Mouse (Mus musculus) cerebellum, adult 11-12 months (tissue): ENCODE data around the gene Phldb2.

Source experiments
- DNase-seq: peaks from one replicate; pipeline ENCODE4 v3.0.0; 2022

Gene Phldb2

GRCm38 (mm10) chr16:45789311-45789710, 164.1 kb downstream of the Phldb2 start:
- DNase-seq: no peak

DNA sequence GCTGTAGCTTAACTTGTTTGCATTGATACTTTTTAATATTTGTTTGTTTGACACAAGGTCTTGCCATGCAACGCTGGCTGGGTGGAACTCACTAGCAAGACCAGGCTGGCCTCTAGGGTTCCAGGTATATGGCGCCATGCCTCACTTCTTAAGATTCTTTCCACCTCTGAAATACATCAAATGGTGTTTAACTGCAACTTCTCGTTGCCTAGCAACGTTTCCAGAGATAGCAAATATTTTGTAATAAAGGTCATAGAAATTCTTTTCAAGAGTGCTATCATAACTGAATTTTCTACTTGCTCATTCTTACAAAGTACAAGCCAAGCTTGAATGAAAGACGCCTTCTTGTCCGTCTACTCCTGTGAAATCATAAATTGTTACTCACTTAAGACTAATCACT, 165.7 kb downstream of the Phldb2 start:
- no peak for DNase-seq

- no peak for DNase-seq
Measured at GRCm38 (mm10) chr16:45786639-45787038, 166.8 kb downstream of the Phldb2 start.

GRCm38 (mm10) chr16:45780001-45780400, 173.4 kb downstream of the Phldb2 start:
- no peak for DNase-seq

DNA sequence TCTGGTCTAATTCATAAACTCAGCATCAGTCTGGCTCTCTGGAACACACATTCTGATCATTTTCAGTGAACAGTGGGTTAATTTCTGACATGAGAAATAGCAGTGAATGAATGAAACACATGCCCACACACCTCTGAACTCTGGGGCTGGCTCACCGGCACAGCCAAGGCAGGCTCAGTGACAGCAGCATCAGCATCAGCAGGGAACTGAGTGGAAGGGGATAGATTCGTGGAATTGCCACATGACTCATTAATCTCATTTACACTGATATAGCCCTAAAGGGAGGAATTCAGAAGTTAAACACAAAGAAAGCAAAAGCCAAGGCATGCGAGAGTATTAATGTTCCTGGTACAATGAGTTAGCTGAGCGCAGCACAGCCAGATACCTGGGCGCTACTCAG, 178.6 kb downstream of the Phldb2 start:
- DNase-seq: no peak

DNA sequence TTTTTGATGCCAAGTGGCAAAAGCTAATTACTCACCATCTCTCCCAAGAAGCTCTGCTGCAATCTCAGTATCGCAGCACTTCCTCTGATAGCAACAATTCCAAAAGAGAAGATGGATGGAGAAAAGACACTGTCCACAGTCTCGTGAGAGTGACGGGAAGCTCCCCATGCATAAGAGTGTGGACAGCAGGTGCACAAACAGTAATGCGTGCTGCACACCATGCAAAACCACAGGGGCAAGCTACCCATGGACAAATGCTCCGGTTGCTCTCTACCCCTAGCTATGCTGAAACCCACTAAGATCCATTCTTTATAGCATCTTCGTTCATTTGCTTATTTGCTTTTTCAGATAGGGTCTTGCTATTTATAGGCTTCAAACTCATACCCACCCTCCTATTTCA, 182.5 kb downstream of the Phldb2 start:
- no peak for DNase-seq

DNA sequence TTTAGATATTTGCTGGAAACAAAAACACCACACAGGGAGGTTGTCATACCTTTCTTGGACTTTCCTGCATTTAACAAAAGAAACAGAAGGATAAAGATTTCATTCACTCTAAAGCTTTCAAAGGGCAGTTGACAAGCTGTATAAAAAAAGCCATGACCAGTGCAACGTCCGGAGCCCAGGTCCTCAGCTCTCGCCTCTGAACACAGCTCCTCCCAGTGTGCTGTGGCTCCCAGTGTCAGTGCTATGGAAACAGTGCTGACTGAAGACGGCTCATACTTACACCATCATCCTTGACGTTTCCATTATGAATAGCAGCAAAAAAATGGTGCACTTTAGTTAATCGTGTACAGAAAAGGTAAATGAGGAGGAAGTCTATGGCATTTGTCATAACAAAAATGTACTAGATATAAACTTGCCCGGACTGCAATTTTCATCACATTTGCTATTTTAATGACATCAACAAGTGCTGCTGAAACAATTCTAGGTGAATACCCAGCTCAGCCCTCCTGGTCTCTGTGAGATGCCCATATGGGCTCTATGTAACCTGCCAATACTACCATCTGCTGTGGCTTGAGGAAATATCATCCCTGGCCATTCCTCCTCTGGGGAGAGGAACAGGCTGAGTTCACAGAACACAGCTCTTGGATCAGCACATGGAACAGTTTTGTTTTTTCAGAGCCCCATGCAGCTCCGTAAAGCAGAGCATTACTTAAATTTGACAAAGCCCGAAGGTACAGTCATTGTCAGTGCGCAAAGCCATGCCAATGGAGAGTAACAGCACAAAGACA, 185.4 kb downstream of the Phldb2 start:
- DNase-seq: peak; percentile 92

DNA sequence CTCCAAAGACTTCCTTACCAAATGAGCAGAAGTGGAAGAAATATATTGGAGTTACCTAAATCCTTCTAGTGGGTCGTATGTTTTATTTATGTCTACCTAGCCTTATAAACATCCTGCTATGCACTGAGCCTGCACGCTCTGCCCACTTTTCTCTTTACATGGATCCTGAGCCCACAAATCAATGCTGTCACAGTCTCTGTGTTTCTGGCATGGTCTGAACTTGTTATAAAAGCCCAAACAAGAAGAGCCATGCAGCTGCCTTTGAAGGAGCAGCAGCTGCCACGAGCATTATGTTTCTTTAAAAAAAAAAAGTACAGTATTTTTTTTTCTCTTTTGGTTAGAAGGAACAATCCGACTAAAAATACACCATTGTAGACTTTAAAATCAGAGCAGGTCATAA, 186.0 kb downstream of the Phldb2 start:
- DNase-seq: no peak

DNA sequence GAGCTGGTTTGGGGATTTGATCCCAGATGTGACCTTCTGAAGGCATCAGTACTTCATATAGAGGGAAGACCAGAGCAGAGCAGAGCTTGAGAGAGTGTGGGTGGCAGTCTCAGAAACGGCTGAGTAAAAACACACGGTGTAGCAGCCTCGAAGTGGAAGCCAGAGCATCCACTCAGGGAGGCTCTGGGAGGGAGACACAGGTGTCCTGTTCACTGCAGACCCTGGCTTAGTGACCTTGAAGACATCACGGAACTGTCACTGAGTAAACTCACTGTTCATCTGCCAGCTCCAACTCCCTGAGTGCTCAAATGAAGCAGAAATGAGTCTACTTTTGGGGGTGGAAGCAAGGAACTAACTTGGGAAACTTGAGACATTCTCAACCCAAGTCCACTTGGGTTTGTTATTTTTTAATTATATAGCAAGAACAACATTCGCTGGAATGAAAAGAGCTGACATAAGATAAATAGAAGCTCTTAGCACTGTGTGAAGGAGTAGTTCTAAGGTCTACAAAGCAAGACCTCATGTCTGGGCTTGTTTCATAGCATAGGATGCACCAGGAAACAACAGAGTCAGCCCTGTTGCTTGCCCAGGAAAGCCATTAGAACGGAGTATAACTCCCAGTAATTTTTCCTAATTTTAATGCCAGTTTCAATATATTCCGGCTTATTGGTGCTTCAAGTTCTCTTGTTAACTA, 187.4 kb downstream of the Phldb2 start:
- no peak for DNase-seq

- no peak for DNase-seq
Measured at GRCm38 (mm10) chr16:45765102-45765501, 188.3 kb downstream of the Phldb2 start.

- no peak for DNase-seq
Measured at GRCm38 (mm10) chr16:45762859-45763505, 190.4 kb downstream of the Phldb2 start.

GRCm38 (mm10) chr16:45761425-45761824, 192.0 kb downstream of the Phldb2 start:
- no peak for DNase-seq

DNA sequence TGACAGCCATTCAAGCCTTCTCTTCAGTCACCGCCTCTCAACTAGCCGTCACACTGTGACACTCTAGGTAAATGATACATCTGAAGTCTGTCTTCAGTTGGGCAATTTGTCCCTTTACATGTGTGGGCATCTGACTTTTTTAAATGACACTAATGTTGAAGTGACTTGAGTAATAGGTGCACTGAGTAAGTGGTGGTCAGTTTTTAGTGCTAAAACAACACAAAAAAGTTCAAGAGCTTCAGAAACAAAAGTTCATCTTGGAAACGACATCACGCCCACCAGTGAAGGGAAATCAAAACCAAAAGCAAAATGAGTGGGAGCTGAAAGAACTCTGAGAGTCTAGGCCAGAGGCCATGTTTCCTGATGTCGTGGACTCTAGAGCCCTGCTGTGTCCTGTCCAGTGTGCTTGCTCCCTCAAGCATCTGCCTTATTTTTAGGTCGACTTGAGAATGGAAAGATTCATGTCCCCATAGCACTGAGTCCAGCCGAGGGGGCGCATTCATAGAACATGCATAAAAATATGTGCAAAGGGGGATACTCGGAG, 194.6 kb downstream of the Phldb2 start:
- no peak for DNase-seq

- DNase-seq: no peak
Measured at GRCm38 (mm10) chr16:45757421-45758078, 195.8 kb downstream of the Phldb2 start.

DNA sequence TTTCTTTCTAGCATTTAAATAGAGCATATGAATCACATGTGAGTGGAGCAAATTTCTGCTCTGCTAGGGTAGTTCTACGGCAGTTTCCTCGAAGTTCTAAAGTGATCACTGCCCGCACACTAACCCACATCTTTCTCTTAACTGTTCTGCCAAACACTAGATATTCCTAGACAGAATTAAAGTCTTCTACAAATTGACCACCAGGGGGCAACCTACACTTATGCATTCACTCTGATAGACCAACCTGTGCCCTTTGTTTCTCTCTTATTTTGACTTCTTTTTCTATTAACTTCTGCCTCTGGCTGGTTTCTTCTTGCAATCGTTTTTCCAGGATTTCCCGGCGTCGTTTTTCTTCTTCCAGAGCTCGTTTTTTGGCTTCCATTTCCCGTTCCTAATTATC, 196.5 kb downstream of the Phldb2 start:
- DNase-seq: no peak

DNA sequence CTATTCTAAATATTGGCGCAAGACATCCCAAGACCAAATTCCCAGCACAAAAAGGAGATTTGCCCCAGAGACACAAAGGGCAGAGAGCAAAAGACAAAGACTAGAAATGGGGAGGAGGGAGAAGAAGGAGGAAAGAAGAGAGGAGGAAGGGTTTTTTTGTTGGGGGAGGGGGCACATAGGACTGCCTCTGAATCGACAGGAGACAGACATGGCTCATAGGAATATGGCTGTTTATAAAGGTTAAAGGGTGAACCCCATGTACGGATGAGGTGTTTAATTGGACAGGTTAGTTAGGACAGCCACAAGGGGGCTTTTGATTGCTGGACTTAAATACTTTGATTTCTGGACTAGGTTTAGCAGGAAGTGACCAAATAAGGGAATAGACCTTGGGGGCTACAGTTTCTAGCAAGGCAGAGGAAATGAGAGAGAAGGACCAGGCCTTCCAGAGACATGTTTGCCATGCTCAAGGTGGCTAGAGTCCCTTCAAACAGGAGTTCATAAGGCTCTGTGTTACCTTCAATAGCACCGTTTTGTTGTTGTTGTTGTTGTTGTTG, 209.7 kb downstream of the Phldb2 start:
- no peak for DNase-seq

- DNase-seq: peak; percentile 98
Measured at GRCm38 (mm10) chr16:45742615-45743476, 210.6 kb downstream of the Phldb2 start, which contains the start of gene Abhd10. TSS of gene Abhd10 (minus strand) at chr16:45742955.

DNA sequence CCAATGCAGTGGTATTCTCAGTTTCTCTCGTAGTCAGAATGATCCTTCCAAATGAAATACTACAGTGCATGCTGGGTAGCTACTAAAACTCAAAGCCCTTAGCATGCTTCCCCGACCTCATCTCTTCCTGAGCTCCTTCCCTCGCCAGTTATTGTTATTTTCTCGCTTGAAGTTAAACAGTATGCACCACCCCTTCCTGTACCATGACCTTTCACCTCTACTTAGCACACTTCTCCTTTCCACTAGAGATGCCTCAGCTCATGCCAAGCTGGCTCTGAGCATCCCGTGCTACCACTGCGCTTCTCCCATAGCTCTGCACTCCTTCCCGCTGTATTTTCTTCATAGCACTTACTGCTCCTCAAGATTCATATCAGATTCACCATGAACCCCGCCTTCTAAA, 215.5 kb downstream of the Phldb2 start:
- DNase-seq: no peak

DNA sequence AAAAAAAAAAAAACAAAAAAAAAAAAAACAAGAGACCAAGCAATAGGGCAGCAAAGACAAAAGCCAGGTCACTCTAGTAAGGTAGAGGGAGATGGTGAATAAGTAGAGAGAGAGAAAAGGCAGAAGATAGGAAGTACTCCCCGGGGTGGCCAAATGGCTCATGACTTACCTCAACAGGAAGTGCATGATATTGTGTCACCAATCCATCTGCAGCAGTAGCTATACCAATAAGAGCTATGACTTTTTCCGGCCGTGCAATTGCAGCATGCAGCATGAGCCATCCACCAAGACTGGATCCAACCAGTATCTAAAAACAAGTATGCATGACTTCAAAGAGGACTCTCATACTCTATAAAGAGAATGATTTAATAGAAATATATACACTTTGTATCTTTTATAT, 216.7 kb downstream of the Phldb2 start:
- no peak for DNase-seq

- no peak for DNase-seq
Measured at GRCm38 (mm10) chr16:45729163-45729562, 224.2 kb downstream of the Phldb2 start.

- peak; percentile 72 for DNase-seq
Measured at GRCm38 (mm10) chr16:45724742-45725102, 228.7 kb downstream of the Phldb2 start.
